Mouse (Mus musculus) hindbrain, embryonic 15.5 days (tissue): ENCODE measurements at regions not wholly inside any gene's neighbourhood (a gene's known extent, or its start where the extent isn't known, plus 50 kb on each side); places are given as distances from the start of the nearest gene placed in this dataset.

ENCODE experiments used
- ATAC-seq: fragments of 200-750 bp; cut with Nextera tagmentation; 2 replicates; pipeline ENCODE4 v1.8.0; 2017; ENCODE audit warnings: low read depth, moderate number of reproducible peaks, moderate TSS enrichment; ENCODE audit not compliant: low FRiP score
- H3K27ac ChIP-seq: fragments of 300-500 bp; sonication (generic); replicated peaks from 2 replicates; pipeline ENCODE4 v1.5.1; 2015; ENCODE audit warnings: mild to moderate bottlenecking, inconsistent platforms
- H3K27me3 ChIP-seq: fragments of 300-500 bp; sonication (generic); 2 replicates; pipeline ENCODE4 v1.6.1; 2015; ENCODE audit warnings: control low read depth, inconsistent platforms
- H3K36me3 ChIP-seq: fragments of 300-500 bp; sonication (generic); 2 replicates; pipeline ENCODE4 v1.6.1; 2015; ENCODE audit warnings: control low read depth, inconsistent platforms
- H3K4me1 ChIP-seq: fragments of 300-500 bp; sonication (generic); replicated peaks from 2 replicates; pipeline ENCODE4 v1.6.1; 2015; ENCODE audit warnings: control low read depth, inconsistent platforms
- H3K4me2 ChIP-seq: fragments of 300-500 bp; sonication (generic); 2 replicates; pipeline ENCODE4 v1.6.1; 2015; ENCODE audit warnings: moderate library complexity, mild to moderate bottlenecking, inconsistent platforms
- H3K4me3 ChIP-seq: fragments of 300-500 bp; sonication (generic); 2 replicates; pipeline ENCODE4 v1.5.1; 2015; ENCODE audit warnings: mild to moderate bottlenecking, inconsistent platforms
- H3K9ac ChIP-seq: fragments of 300-500 bp; sonication (generic); 2 replicates; pipeline ENCODE4 v1.6.1; 2015; ENCODE audit warnings: inconsistent platforms
- H3K9me3 ChIP-seq: fragments of 300-500 bp; sonication (generic); 2 replicates; pipeline ENCODE4 v1.6.1; 2016; ENCODE audit warnings: control low read depth, inconsistent platforms
- WGBS: fragments of 180-500 bp; shearing (Covaris S2); methylation state at CpG from one replicate; pipeline ENCODE4 v1.1.7; 2015; 5-methylcytosine and 5-hydroxymethylcytosine counted together

DNA sequence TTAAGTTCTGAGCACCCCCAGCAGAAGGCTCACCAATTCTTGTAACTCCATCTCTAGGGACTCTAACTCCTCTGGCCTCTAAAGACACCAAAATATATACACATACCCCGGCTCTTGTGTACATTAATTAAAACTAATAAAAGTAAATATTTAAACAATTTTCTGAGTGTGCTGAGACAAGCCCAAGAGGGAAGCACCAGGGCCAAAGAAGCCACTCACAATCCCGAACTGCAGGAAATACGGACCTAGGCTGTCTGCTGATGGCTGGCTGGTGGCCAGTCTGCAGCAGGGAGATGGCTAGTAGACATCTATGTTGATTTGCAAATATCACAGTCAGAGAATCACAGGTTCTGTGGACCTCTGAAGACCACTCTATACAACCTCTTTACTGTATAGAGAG is 113.6 kb upstream of the Ntf3 start:
- 86% methylated on average over 3 of the region's 3 CpGs for whole genome bisulfite sequencing
- Histone ChIP-seq H3K4me2 (no peak overlapping the region), H3K4me3 (no peak overlapping the region), H3K9ac (no peak overlapping the region), H3K9me3 (no peaks in the 10 kb centered on the region), H3K36me3 (no peaks in the 10 kb centered on the region), H3K4me1 (no peaks in the 10 kb centered on the region), H3K27ac (no peak overlapping the region), H3K27me3 (no peaks in the 10 kb centered on the region)
- no peak for ATAC-seq

DNA sequence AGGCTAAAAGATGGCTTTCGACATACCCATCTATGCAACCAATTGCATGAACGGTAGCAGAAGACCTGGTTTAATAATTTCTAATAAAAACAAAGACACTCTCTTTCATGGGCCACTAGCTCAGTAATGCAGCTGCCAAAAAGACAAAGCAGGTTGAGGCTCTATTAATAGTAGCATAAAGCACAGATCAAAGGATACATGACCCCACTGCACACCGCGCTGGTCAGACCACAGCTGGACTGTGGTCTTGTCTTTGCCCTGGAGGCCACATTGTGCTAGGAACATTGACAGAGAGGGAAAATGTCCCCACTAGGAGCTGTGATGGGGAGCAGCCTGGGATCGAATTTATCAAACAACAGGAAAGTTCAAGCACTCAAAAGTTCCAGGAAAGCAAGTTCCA is 79.3 kb upstream of the Ntf3 start:
- Histone ChIP-seq H3K36me3 (no peaks in the 10 kb centered on the region), H3K9ac (no peak overlapping the region), H3K4me2 (no peak overlapping the region), H3K9me3 (no peaks in the 10 kb centered on the region), H3K27me3 (no peaks in the 10 kb centered on the region), H3K4me1 (no peaks in the 10 kb centered on the region), H3K4me3 (no peak overlapping the region), H3K27ac (no peak overlapping the region)
- ATAC-seq, result no peak
- 42% methylated on average over 5 of the region's 5 CpGs for WGBS

DNA sequence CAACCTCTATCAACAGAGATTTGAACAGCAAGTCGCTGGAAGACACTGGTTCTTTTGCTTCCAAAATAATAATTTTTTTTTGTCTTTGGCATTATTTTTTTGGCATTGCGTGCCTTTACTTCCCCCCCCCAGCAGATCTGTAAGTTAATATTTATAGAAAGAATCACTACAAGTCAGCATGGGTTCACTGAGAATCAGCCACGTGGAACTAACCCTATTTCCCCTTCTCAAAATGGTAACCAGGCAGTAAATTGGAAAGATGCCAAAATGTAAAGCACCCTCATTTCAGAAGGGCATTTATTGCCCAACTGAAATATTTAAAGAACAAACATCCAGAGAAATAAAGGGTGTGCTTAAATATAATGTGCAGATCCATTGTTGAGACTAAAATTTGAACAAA is 78.7 kb upstream of the Ntf3 start:
- Histone ChIP-seq H3K4me2 (no peak overlapping the region), H3K36me3 (no peaks in the 10 kb centered on the region), H3K9ac (no peak overlapping the region), H3K27ac (no peak overlapping the region), H3K9me3 (no peaks in the 10 kb centered on the region), H3K27me3 (no peaks in the 10 kb centered on the region), H3K4me1 (no peaks in the 10 kb centered on the region), H3K4me3 (no peak overlapping the region)
- ATAC-seq, result no peak
- 44% methylated on average over 3 of the region's 3 CpGs for WGBS

DNA sequence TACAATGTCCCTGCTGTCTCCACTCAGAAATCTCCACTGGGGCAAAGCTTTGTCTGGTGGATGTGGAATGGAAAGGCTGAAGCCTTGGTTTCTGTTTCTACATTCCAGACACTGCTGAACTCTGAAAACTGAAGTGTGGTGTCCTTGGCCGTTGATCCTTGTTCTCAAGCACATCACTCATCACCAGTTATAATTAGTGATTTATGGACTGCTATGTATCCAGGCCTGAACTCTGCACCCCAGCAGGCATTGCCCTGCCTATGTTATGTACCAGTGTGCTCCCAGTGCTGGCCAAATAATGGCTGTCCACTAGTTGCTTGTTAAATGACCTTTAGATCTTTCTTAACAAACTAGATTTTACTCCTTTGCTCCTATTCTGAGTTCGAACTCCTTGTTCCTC is 75.6 kb upstream of the Ntf3 start:
- no peak overlapping the region for H3K27ac ChIP-seq
- no peak overlapping the region for H3K4me3 ChIP-seq
- WGBS, result 82% methylated on average over 2 of the region's 2 CpGs
- no peaks in the 10 kb centered on the region for H3K4me1 ChIP-seq
- H3K36me3 ChIP-seq, result no peaks in the 10 kb centered on the region
- no peak for ATAC-seq
- no peak overlapping the region for H3K9ac ChIP-seq
- H3K4me2 ChIP-seq, result no peak overlapping the region
- no peaks in the 10 kb centered on the region for H3K9me3 ChIP-seq
- H3K27me3 ChIP-seq, result no peaks in the 10 kb centered on the region

DNA sequence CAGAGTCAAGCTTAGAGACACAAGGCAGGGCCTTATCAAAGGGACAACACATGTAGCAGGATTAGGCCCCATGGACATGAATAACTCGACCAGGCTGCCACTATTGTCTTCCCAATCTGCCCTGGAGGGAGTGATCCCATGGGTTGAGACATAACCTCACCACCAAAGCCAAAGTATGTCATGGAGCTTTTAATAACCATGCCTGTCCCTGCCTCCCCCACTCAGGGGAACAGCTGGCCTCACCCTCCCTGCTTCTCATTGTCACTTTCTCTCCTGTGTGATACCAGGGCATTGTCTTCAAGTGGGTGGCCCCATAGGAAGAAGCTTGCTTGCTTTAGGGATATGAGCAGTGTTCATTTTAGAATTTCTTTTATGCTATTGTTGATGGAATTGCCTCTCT is 73.5 kb upstream of the Ntf3 start:
- H3K4me2 ChIP-seq, result no peak overlapping the region
- no peak overlapping the region for H3K27ac ChIP-seq
- no peaks in the 10 kb centered on the region for H3K9me3 ChIP-seq
- no peak overlapping the region for H3K4me3 ChIP-seq
- ATAC-seq, result no peak
- H3K9ac ChIP-seq, result no peak overlapping the region
- H3K4me1 ChIP-seq, result no peaks in the 10 kb centered on the region
- WGBS, result 55% methylated on average over 1 of the region's 1 CpGs
- no peaks in the 10 kb centered on the region for H3K27me3 ChIP-seq
- no peaks in the 10 kb centered on the region for H3K36me3 ChIP-seq
